Mouse (Mus musculus): ENCODE results near the gene Rsph6a.

Gene Rsph6a

DNA sequence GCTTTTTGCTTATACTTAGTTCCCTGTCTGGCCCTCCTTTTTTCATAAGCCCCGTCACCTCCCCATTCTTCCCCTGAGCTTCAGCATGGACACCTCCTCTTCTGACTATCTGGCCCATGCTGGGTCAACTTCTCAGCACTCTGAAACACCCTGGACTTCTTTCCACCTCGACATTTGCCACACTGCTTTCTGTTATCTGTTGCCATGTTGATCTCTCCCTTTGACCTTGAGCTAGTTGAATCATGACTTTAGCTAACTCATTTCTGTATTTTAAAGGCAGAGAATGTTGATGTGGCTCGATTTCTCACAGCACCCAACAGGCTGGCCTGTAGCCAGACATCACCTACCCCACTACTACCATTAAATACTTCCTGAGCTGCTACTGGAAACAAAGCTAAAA lies 52.9 kb downstream of the Rsph6a start:
- no peak for DNase-seq

DNA sequence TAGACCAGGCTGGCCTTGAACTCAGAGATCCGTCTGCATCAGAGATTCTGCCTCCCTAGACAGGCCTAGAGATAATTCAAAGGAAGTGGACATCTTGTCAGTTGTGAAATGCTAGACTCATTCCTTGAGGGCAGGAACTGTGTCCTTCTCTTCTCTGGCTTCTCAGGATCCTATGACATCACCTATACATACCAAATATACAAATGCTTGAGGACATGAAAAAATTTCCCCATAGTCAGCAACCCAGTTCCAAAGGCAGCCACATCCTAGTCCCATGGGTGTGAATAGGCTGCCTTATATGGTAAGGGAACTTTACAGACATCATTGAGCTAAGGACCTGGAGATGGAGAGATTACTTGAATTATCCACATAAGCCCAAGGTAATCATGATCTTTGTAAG lies 55.1 kb downstream of the Rsph6a start:
- DNase-seq = no peak

DNA sequence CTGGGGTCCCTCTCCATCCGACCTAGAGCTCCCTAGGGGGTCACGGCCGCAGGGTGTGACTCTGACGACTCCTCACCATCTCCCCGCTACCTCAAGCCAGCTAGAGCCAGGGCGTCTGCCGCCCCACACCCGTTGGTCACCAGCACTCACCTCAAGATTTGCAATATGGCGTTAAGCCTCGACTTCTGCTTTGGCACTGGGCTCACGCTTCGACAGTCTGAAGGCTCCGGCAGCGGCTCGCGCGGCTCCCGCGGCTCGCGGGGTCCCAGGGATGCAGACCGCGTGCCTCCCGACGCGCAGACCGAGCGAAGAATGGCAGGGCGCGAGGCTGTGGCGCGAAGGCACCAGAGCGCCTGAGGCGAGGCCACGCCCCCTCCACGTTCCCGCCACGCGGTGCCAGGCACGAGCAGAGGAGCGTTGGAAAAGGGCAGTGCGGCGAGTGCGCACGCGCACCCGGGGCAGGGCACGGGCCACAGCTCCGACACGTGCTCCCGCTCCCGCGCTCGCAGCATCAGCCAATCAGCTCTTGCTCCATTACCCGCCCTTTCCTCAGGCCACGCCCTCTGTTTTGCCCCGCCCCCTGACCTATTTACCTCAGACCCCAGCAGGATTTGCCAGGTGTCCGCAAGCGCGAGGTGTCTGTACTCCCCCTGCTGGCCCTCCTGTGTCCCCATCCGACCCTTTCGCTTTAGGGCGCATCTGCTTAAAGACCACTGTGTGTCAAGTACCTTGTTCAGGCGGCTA lies 63.7 kb downstream of the Rsph6a start, which contains the start of gene Gm4969:
TSS of gene Gm4969 (minus strand) at position 341 of the 744 bp plus-strand sequence.
- peak; percentile 74 for DNase-seq

DNA sequence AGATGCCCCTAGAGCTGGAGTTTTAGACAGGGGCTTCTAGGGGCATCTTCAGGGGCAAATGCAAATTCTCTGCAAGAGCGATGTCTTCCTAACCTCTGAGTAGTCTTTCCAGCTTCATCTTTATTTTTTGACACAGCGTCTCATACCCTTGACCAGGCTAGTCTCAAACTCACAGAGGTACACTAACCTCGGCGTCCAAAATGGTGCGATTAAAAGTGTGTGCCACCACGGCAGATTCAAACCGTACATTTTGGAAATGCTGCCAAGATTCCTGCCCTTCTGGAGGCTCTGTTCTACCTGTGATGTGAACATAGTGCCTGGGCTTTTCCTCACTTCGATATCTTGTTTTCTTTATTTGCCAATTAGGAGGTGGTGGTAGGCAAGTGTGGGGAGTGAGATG lies 64.6 kb downstream of the Rsph6a start:
- DNase-seq = no peak

DNA sequence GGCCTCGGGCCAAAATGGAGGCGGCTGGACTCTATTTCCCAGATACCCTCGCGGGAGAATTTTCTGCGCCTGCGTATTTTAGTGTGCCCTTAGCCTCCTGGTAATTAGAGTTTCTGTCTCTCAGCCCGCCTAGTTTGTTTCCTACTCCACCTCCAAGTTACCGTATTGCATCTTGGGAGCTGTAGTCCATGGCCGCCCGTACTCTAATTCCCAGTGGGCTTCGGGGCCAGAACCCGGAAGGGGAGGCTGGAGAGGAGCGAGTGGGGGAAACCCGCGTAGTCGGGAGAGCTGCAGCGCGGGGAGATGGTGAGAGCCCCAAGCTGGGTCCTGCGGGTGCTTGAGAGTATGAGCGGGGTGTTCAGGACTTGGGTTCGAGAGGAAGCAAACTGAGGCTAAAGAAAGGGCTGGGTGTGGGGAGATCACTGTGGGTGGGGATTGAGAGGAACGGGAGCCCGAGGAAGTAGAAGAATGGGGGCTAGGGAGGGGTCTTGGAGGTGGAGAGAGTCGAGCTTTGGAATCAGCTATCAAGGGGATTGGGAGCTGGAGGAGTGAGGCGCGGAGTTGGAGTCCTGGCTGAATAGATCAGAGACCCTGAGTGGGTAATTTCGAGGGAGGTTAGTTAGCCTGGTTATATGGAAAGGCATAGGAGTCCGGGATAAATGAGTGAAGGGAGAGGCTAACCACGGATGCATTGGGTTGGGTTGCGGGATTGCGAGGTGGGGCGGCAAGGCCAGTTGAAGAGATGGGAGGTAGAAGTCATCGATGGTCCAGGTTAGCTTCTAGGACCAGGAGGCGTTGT lies 65.3 kb downstream of the Rsph6a start, which contains the start of gene Fbxo46:
TSS of gene Fbxo46 (plus strand) at position 229 of the 799 bp plus-strand sequence.
- peak; percentile 98 for DNase-seq

DNA sequence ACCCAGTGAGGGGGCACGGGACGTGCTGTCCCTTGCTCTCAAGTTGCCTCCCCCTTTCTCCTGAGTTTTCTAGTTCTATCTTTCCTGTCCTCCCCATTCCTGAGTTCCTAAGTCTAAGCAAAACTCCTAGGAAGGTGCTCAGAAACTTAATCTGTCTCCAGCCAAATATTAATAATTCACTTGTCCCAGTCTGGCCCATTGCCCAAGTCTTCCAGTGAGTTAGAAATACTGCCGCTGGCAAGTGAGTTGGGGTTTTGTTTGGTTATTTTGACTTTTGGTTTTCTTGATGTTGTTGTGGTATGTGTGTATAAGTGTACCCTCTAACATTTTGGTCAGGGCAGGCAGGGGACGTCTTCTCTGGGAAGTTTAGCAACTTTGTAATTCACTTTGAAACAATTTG lies 67.2 kb downstream of the Rsph6a start:
- no peak for DNase-seq
